Mouse (Mus musculus) CH12.LX (cell line): ENCODE data around the gene Slc1a7. TPM values are rescaled to one million over a fixed set of nuclear protein-coding genes. Genes with fewer than 3 reads are reported as not detected.

Source experiments
- DNase-seq: peaks from one replicate; pipeline ENCODE4 v3.0.0-alpha.2; 2013; ENCODE audit errors: extremely low read depth
- H3K27ac ChIP-seq: 2 replicates; pipeline ENCODE4 v1.5.1; 2012; ENCODE audit warnings: low read depth, mild to moderate bottlenecking, control low read depth, moderate library complexity; ENCODE audit not compliant: insufficient read depth
- H3K27me3 ChIP-seq: replicated peaks from 2 replicates; pipeline ENCODE3; 2012; ENCODE audit warnings: inconsistent platforms
- H3K36me3 ChIP-seq, 2 experiments: replicated peaks in 1 of 2; 2 replicates each; pipeline versions ENCODE3 to v1.6.1; 2012; ENCODE audit warnings: inconsistent platforms in 1 of 2, low read length in 1 of 2, mild to moderate bottlenecking in 1 of 2, mixed read lengths in 1 of 2, moderate library complexity in 1 of 2; ENCODE audit not compliant: control insufficient read depth in 1 of 2, insufficient read depth in 1 of 2
- H3K4me1 ChIP-seq, 2 experiments: 2 replicates each; pipeline ENCODE4 v1.6.1; 2012; ENCODE audit warnings: inconsistent platforms in 1 of 2, moderate library complexity in 1 of 2; ENCODE audit not compliant: insufficient read depth in 2 of 2, control insufficient read depth in 1 of 2
- H3K4me2 ChIP-seq: 2 replicates; pipeline ENCODE4 v1.6.1; 2012; ENCODE audit warnings: low read depth, mild to moderate bottlenecking, control low read depth; ENCODE audit not compliant: poor library complexity, insufficient read depth, severe bottlenecking
- H3K4me3 ChIP-seq, 3 experiments: fragments of 150-350 bp in 1 of 3; sonication (generic) in 1 of 3; replicated peaks in 1 of 3; 2 replicates each; pipeline versions ENCODE3 to v1.5.1; 2011 to 2012; ENCODE audit warnings: low read depth in 2 of 3, low read length in 2 of 3, mild to moderate bottlenecking in 2 of 3, moderate library complexity in 2 of 3, control low read depth in 1 of 3, improper control_type of control experiment in 1 of 3, inconsistent platforms in 1 of 3, mixed read lengths in 1 of 3; ENCODE audit not compliant: poor library complexity in 1 of 3
- H3K79me2 ChIP-seq: replicated peaks from 2 replicates; pipeline ENCODE4 v1.6.1; 2012; ENCODE audit warnings: mild to moderate bottlenecking, moderate library complexity; ENCODE audit not compliant: control insufficient read depth, poor library complexity, insufficient read depth, severe bottlenecking; ENCODE audit errors: extremely low read depth
- H3K9ac ChIP-seq: 2 replicates; pipeline ENCODE4 v1.6.1; 2012; ENCODE audit warnings: low read depth, mild to moderate bottlenecking, control low read depth, moderate library complexity; ENCODE audit not compliant: insufficient read depth
- H3K9me3 ChIP-seq: replicated peaks from 2 replicates; pipeline ENCODE3; 2012; ENCODE audit warnings: low read length, inconsistent platforms, mixed read lengths
- CHD2 ChIP-seq: IDR thresholded peaks from 2 replicates; pipeline ENCODE4 v1.6.1; 2011; ENCODE audit warnings: low read length, improper control_type of control experiment
- CTCF ChIP-seq, 2 experiments: IDR thresholded peaks in 1 of 2; conservative IDR thresholded peaks in 1 of 2; 2 replicates each; pipeline ENCODE4 v1.5.1; 2011 to 2012; ENCODE audit warnings: low read depth in 2 of 2, low read length in 2 of 2, improper control_type of control experiment in 1 of 2, inconsistent platforms in 1 of 2, mild to moderate bottlenecking in 1 of 2, moderate library complexity in 1 of 2
- EP300 ChIP-seq: IDR thresholded peaks from 2 replicates; pipeline ENCODE4 v1.6.1; 2011; ENCODE audit warnings: low read length, improper control_type of control experiment
- HCFC1 ChIP-seq: IDR thresholded peaks from 2 replicates; pipeline ENCODE4 v1.6.1; 2012; ENCODE audit warnings: low read depth, mild to moderate bottlenecking, inconsistent platforms, low read length, improper control_type of control experiment
- IRF4 ChIP-seq: IDR thresholded peaks from 2 replicates; pipeline ENCODE4 v1.6.1; 2014; ENCODE audit warnings: low read depth, mild to moderate bottlenecking, inconsistent platforms, low read length, improper control_type of control experiment
- JUND ChIP-seq: conservative IDR thresholded peaks from 2 replicates; pipeline ENCODE4 v1.6.1; 2011; ENCODE audit warnings: low read depth, low read length, improper control_type of control experiment
- MAX ChIP-seq: IDR thresholded peaks from 2 replicates; pipeline ENCODE4 v1.6.1; 2011; ENCODE audit warnings: low read length, improper control_type of control experiment
- MXI1 ChIP-seq: IDR thresholded peaks from 2 replicates; pipeline ENCODE4 v1.6.1; 2011; ENCODE audit warnings: mild to moderate bottlenecking, low read depth, low read length, improper control_type of control experiment
- NELFE ChIP-seq: IDR thresholded peaks from 2 replicates; pipeline ENCODE4 v1.6.1; 2011; ENCODE audit warnings: low read depth, low read length, improper control_type of control experiment
- PAX5 ChIP-seq: IDR thresholded peaks from 2 replicates; pipeline ENCODE4 v1.6.1; 2012; ENCODE audit warnings: low read length, inconsistent platforms, mixed read lengths
- RAD21 ChIP-seq: IDR thresholded peaks from 2 replicates; pipeline ENCODE4 v1.6.1; 2011; ENCODE audit warnings: low read depth, mild to moderate bottlenecking, low read length, improper control_type of control experiment, moderate library complexity
- RCOR1 ChIP-seq: conservative IDR thresholded peaks from 2 replicates; pipeline ENCODE4 v1.6.1; 2012; ENCODE audit warnings: low read depth, mild to moderate bottlenecking, inconsistent platforms, low read length, improper control_type of control experiment
- SMC3 ChIP-seq: IDR thresholded peaks from 2 replicates; pipeline ENCODE4 v1.6.1; 2011; ENCODE audit warnings: low read depth, low read length, improper control_type of control experiment
- TBP ChIP-seq: conservative IDR thresholded peaks from 2 replicates; pipeline ENCODE4 v1.6.1; 2011; ENCODE audit warnings: low read depth, low read length, improper control_type of control experiment
- USF1 ChIP-seq: IDR thresholded peaks from 2 replicates; pipeline ENCODE4 v1.6.1; 2014; ENCODE audit warnings: low read depth, mild to moderate bottlenecking, inconsistent platforms, low read length, improper control_type of control experiment
- ZC3H11A ChIP-seq: IDR thresholded peaks from 2 replicates; pipeline ENCODE4 v1.6.1; 2012; ENCODE audit warnings: low read depth, mild to moderate bottlenecking, inconsistent platforms, low read length, improper control_type of control experiment
- dilution Hi-C: fragments of 300-500 bp; cut with MboI; formaldehyde crosslinking; loops from 2 replicates; pipeline ENCODE4 v1.14.3; 2020; ENCODE audit warnings: low sequenced_read_pairs; ENCODE audit not compliant: extremely low pct_unique_long_range_greater_than_20kb, extremely low pct_ligation_motif_present
- in situ Hi-C: fragments of 300-500 bp; cut with MboI; formaldehyde crosslinking; loops from 3 replicates; pipeline ENCODE4 v1.14.3; 2019; ENCODE audit warnings: low sequenced_read_pairs, low pct_ligation_motif_present, low pct_unique_long_range_greater_than_20kb, mixed read lengths
- polyA plus RNA-seq: library from polyadenylated mRNA; unstranded; fragments of >175 nt; gene quantifications from 2 replicates; pipeline ENCODE4 v1.2.1, GENCODE M21; 2012; ENCODE audit warnings: low read depth; ENCODE audit not compliant: insufficient read length
- total RNA-seq, 2 experiments: library from RNA; depleted of rRNA; stranded (reverse); fragments of 300-350 nt in 1 of 2; fragments of >200 nt in 1 of 2; gene quantifications; 2 replicates each; pipeline ENCODE4 v1.2.3; 2012 to 2014

Gene Slc1a7
- total and polyA plus RNA-seq, 3 experiments, result not detected

DNA sequence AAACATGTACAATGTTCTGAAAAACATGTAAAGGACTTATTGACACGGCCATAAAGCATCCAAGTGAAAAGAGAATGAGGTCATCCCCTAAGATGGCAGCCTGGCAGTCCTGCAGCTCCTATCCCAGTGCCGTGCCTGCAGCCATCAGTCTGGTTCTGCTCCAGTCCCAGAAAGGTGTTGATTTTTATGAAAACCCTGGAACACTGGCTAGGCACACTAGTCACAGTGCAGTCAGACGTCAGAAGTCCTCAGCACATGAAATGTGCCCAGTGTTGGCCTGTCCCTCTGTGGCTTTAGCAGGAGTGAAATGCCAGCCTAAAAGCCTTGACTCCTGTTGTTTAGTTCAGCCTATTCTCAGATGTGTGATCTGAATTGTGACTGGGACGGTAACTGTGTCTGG is 92.6 kb downstream of the Slc1a7 start:
- no peak for DNase-seq
- dilution Hi-C loops, result no loop called here
- no peak for TF ChIP-seq RCOR1
- no peak for TF ChIP-seq JUND
- no peak for TF ChIP-seq ZC3H11A
- TF ChIP-seq TBP, result no peak
- no peak for TF ChIP-seq MAX

GRCm38 (mm10) chr4:108062524-108062923 is 94.4 kb downstream of the Slc1a7 start:
- no peaks in the 10 kb centered on the region for H3K27me3 ChIP-seq
- dilution Hi-C loops, result no loop called here
- TF ChIP-seq RCOR1 (no peak), SMC3 (no peak), EP300 (no peak), CHD2 (no peak), HCFC1 (no peak), USF1 (no peak), CTCF (conservative IDR thresholded peaks at IDR 0.05 in 1 of 2, IDR thresholded peaks at IDR 0.05 in 1 of 2; ENCODE audit: low read depth in 2 of 2, low read length in 2 of 2) (no peak), RAD21 (no peak), ZC3H11A (no peak), MXI1 (no peak), IRF4 (no peak), MAX (no peak), PAX5 (no peak), NELFE (no peak)
- TF ChIP-seq, all 38 proteins: peak for 0
- H3K9me3 ChIP-seq, result peaks cover 2% of the 10 kb centered on the region
- no peak overlapping the region for H3K9ac ChIP-seq
- in situ Hi-C loops, result no loop called here
- no peak overlapping the region for H3K4me2 ChIP-seq
- peaks cover 13 to 38% of the 10 kb centered on the region in 2 experiments for H3K4me1 ChIP-seq
- H3K79me2 ChIP-seq, result peaks cover 2% of the 10 kb centered on the region; the same call in 1 of the 2 replicates
- no peak overlapping the region for H3K4me3 ChIP-seq
- no peak for DNase-seq
- H3K27ac ChIP-seq, result no peak overlapping the region
- peaks cover 19 to 79% of the 10 kb centered on the region in 2 experiments for H3K36me3 ChIP-seq

More for the DNA sequence above, 92.6 kb downstream of the Slc1a7 start:
- in situ Hi-C loops, result no loop called here
- no peak overlapping the region for H3K27ac ChIP-seq
- peaks cover 22 to 75% of the 10 kb centered on the region in 2 experiments for H3K36me3 ChIP-seq
- H3K4me3 ChIP-seq, result no peak overlapping the region
- peaks cover 13 to 34% of the 10 kb centered on the region in 2 experiments for H3K4me1 ChIP-seq
- no peaks in the 10 kb centered on the region for H3K27me3 ChIP-seq
- H3K4me2 ChIP-seq, result no peak overlapping the region
- peaks cover 2% of the 10 kb centered on the region for H3K9me3 ChIP-seq
- H3K79me2 ChIP-seq, result no peaks in the 10 kb centered on the region
- no peak overlapping the region for H3K9ac ChIP-seq

Other genes with a start within 250 kb of the Slc1a7 start
- gene Lrp8, start 166.1 kb upstream of the Slc1a7 start, total RNA-seq (2012; rRNA removed), result 12.8 and 14.2 TPM in 2 replicates
- 5.0 and 6.4 TPM in 2 replicates for gene Lrp8, start 166.1 kb upstream of the Slc1a7 start, total RNA-seq (2014; rRNA removed)
- 21.1 and 25.2 TPM in 2 replicates for gene Lrp8, start 166.1 kb upstream of the Slc1a7 start, polyA plus RNA-seq
- gene Magoh, start 88.6 kb upstream of the Slc1a7 start, total RNA-seq (2012; rRNA removed), result 165 and 201 TPM in 2 replicates
- 369 and 395 TPM in 2 replicates for gene Magoh, start 88.6 kb upstream of the Slc1a7 start, total RNA-seq (2014; rRNA removed)
- 217 and 230 TPM in 2 replicates for gene Magoh, start 88.6 kb upstream of the Slc1a7 start, polyA plus RNA-seq
- gene 0610037L13Rik, start 78.5 kb upstream of the Slc1a7 start, total RNA-seq (2012; rRNA removed), result 43.8 and 51.4 TPM in 2 replicates
- gene 0610037L13Rik, start 78.5 kb upstream of the Slc1a7 start, total RNA-seq (2014; rRNA removed), result 54.3 and 70.8 TPM in 2 replicates
- gene 0610037L13Rik, start 78.5 kb upstream of the Slc1a7 start, polyA plus RNA-seq, result 40.7 and 46.1 TPM in 2 replicates
- 10.9 and 14.1 TPM in 2 replicates for gene Cpt2, start 44.7 kb upstream of the Slc1a7 start, total RNA-seq (2012; rRNA removed)
- 10.8 and 15.2 TPM in 2 replicates for gene Cpt2, start 44.7 kb upstream of the Slc1a7 start, total RNA-seq (2014; rRNA removed)
- gene Cpt2, start 44.7 kb upstream of the Slc1a7 start, polyA plus RNA-seq, result 12.3 and 13.5 TPM in 2 replicates
- 0.04 TPM in 2 replicates for gene Podn, start 128.1 kb downstream of the Slc1a7 start, total RNA-seq (2012; rRNA removed)
- not detected in 2 replicates for gene Podn, start 128.1 kb downstream of the Slc1a7 start, total RNA-seq (2014; rRNA removed)
- gene Podn, start 128.1 kb downstream of the Slc1a7 start, polyA plus RNA-seq, result not detected in 2 replicates
- gene Scp2, start 176.7 kb downstream of the Slc1a7 start, total RNA-seq (2012; rRNA removed), result 97.8 and 103 TPM in 2 replicates
- 121 and 127 TPM in 2 replicates for gene Scp2, start 176.7 kb downstream of the Slc1a7 start, total RNA-seq (2014; rRNA removed)
- gene Scp2, start 176.7 kb downstream of the Slc1a7 start, polyA plus RNA-seq, result 65.0 and 65.8 TPM in 2 replicates
- gene Echdc2, start 197.1 kb downstream of the Slc1a7 start, total RNA-seq (2012; rRNA removed), result 47.0 and 51.1 TPM in 2 replicates
- 45.5 and 51.9 TPM in 2 replicates for gene Echdc2, start 197.1 kb downstream of the Slc1a7 start, total RNA-seq (2014; rRNA removed)
- 53.4 and 54.3 TPM in 2 replicates for gene Echdc2, start 197.1 kb downstream of the Slc1a7 start, polyA plus RNA-seq
- gene Zyg11a, start 249.7 kb downstream of the Slc1a7 start, total RNA-seq (2012; rRNA removed), result not detected in 2 replicates
- gene Zyg11a, start 249.7 kb downstream of the Slc1a7 start, total RNA-seq (2014; rRNA removed), result not detected in 2 replicates
- not detected in 2 replicates for gene Zyg11a, start 249.7 kb downstream of the Slc1a7 start, polyA plus RNA-seq